Mouse (Mus musculus): Measurements from ENCODE around the gene Purb. TPM values are rescaled to one million over a fixed set of nuclear protein-coding genes. Genes with fewer than 3 reads are reported as not detected.
A peak's percentile ranks its signal among the peaks of the same experiment; 100 is the strongest.
"Not testable (repeated sequence)": the region's sequence is repeated elsewhere in the genome, so short reads cannot be mapped to it uniquely, and the experiment has no call there.

The Purb gene
- polyA plus RNA-seq, 1 experiment from 2014 or later: 23.4 TPM

- Histone ChIP-seq H3K36me3 (ENCODE audit: inconsistent target) (no peaks in the 10 kb centered on the region), H3K27ac (no peak overlapping the region), H3K79me2 (ENCODE audit: inconsistent target) (peaks cover 31% of the 10 kb centered on the region), H3K4me3 (ENCODE audit: inconsistent target) (no peak overlapping the region)
- 88% methylated on average over 5 of the region's 6 CpGs for WGBS (ENCODE audit: missing documents)
These were observed 1.2 kb upstream of the Purb start for GRCm38 (mm10) chr11:6476876-6477275.

GRCm38 (mm10) chr11:6474874-6475731 is 614 bp downstream of the Purb start:
- Histone ChIP-seq H3K27ac (peak overlapping the region; percentile 54), H3K4me3 (ENCODE audit: inconsistent target) (peak overlapping the region; percentile 56)
- under 1% methylated on average over 95 of the region's 109 CpGs for WGBS (ENCODE audit: missing documents)

GRCm38 (mm10) chr11:6474381-6474780 is 1.3 kb downstream of the Purb start:
- WGBS (ENCODE audit: missing documents): 30% methylated on average over 6 of the region's 6 CpGs
- Histone ChIP-seq H3K4me3 (ENCODE audit: inconsistent target) (peak overlapping the region; percentile 56), H3K27ac (peak overlapping the region; percentile 54), H3K79me2 (ENCODE audit: inconsistent target) (peaks cover 56% of the 10 kb centered on the region), H3K36me3 (ENCODE audit: inconsistent target) (no peaks in the 10 kb centered on the region)

More at GRCm38 (mm10) chr11:6474874-6475731, 614 bp downstream of the Purb start:
- no peaks in the 10 kb centered on the region for H3K36me3 ChIP-seq (ENCODE audit: inconsistent target)
- peaks cover 49% of the 10 kb centered on the region for H3K79me2 ChIP-seq (ENCODE audit: inconsistent target)

- peaks cover 79% of the 10 kb centered on the region for H3K79me2 ChIP-seq (ENCODE audit: inconsistent target)
- H3K27ac ChIP-seq: peak overlapping the region; percentile 49
- no peaks in the 10 kb centered on the region for H3K36me3 ChIP-seq (ENCODE audit: inconsistent target)
- H3K4me3 ChIP-seq (ENCODE audit: inconsistent target): peak overlapping the region; percentile 56
These were observed 3.6 kb downstream of the Purb start for GRCm38 (mm10) chr11:6472076-6472475.

- Histone ChIP-seq H3K4me3 (ENCODE audit: inconsistent target) (peak overlapping the region; percentile 56), H3K27ac (peak overlapping the region; percentile 49), H3K79me2 (ENCODE audit: inconsistent target) (peaks cover 85% of the 10 kb centered on the region), H3K36me3 (ENCODE audit: inconsistent target) (no peaks in the 10 kb centered on the region)
- WGBS (ENCODE audit: missing documents): 0% methylated on average over 1 of the region's 1 CpGs
These were observed 4.2 kb downstream of the Purb start for GRCm38 (mm10) chr11:6471493-6471892.

GRCm38 (mm10) chr11:6471054-6471453 is 4.7 kb downstream of the Purb start:
- 80% methylated on average over 2 of the region's 2 CpGs for WGBS (ENCODE audit: missing documents)
- Histone ChIP-seq H3K4me3 (ENCODE audit: inconsistent target) (no peak overlapping the region), H3K27ac (0 out of 2 replicates have a peak overlapping the region, but pooled peaks have one; percentile 49), H3K79me2 (ENCODE audit: inconsistent target) (peaks cover 87% of the 10 kb centered on the region), H3K36me3 (ENCODE audit: inconsistent target) (no peaks in the 10 kb centered on the region)

GRCm38 (mm10) chr11:6468541-6468940 is 7.2 kb downstream of the Purb start:
- no peak overlapping the region for H3K27ac ChIP-seq
- no peak overlapping the region for H3K4me3 ChIP-seq (ENCODE audit: inconsistent target)
- 45% methylated on average over 2 of the region's 2 CpGs for WGBS (ENCODE audit: missing documents)
- peaks cover 72% of the 10 kb centered on the region for H3K79me2 ChIP-seq (ENCODE audit: inconsistent target)
- no peaks in the 10 kb centered on the region for H3K36me3 ChIP-seq (ENCODE audit: inconsistent target)

- WGBS (ENCODE audit: missing documents): 21% methylated on average over 4 of the region's 4 CpGs
- peaks cover 38% of the 10 kb centered on the region for H3K79me2 ChIP-seq (ENCODE audit: inconsistent target)
- H3K4me3 ChIP-seq (ENCODE audit: inconsistent target): no peak overlapping the region
- no peaks in the 10 kb centered on the region for H3K36me3 ChIP-seq (ENCODE audit: inconsistent target)
- no peak overlapping the region for H3K27ac ChIP-seq
These were observed 10.6 kb downstream of the Purb start for GRCm38 (mm10) chr11:6465122-6465521.

- WGBS (ENCODE audit: missing documents): 86% methylated on average over 4 of the region's 6 CpGs
- H3K4me3 ChIP-seq (ENCODE audit: inconsistent target): no peak overlapping the region
- peak overlapping the region; percentile 59 for H3K27ac ChIP-seq
- peaks cover 20% of the 10 kb centered on the region for H3K79me2 ChIP-seq (ENCODE audit: inconsistent target)
- no peaks in the 10 kb centered on the region for H3K36me3 ChIP-seq (ENCODE audit: inconsistent target)
These were observed 12.4 kb downstream of the Purb start for GRCm38 (mm10) chr11:6463159-6463837.

- Histone ChIP-seq H3K27ac (peak overlapping the region; percentile 73), H3K4me3 (ENCODE audit: inconsistent target) (no peak overlapping the region), H3K36me3 (ENCODE audit: inconsistent target) (no peaks in the 10 kb centered on the region), H3K79me2 (ENCODE audit: inconsistent target) (no peaks in the 10 kb centered on the region)
- WGBS (ENCODE audit: missing documents): 44% methylated on average over 6 of the region's 6 CpGs
These were observed 19.6 kb downstream of the Purb start for GRCm38 (mm10) chr11:6456083-6456482.

GRCm38 (mm10) chr11:6448155-6448554 is 27.6 kb downstream of the Purb start:
- H3K36me3 ChIP-seq (ENCODE audit: inconsistent target); H3K4me3 ChIP-seq (ENCODE audit: inconsistent target); H3K27ac ChIP-seq; H3K79me2 ChIP-seq (ENCODE audit: inconsistent target): not testable (repeated sequence)
- WGBS (ENCODE audit: missing documents): 93% methylated on average over 5 of the region's 5 CpGs

- Histone ChIP-seq H3K27ac (no peak overlapping the region), H3K4me3 (ENCODE audit: inconsistent target) (no peak overlapping the region), H3K79me2 (ENCODE audit: inconsistent target) (peaks cover 13% of the 10 kb centered on the region), H3K36me3 (ENCODE audit: inconsistent target) (no peaks in the 10 kb centered on the region)
- 89% methylated on average over 3 of the region's 4 CpGs for WGBS (ENCODE audit: missing documents)
These were observed 28.2 kb downstream of the Purb start for GRCm38 (mm10) chr11:6447493-6447892.

GRCm38 (mm10) chr11:6445951-6446350 is 29.8 kb downstream of the Purb start:
- H3K36me3 ChIP-seq (ENCODE audit: inconsistent target): no peaks in the 10 kb centered on the region
- peaks cover 28% of the 10 kb centered on the region for H3K79me2 ChIP-seq (ENCODE audit: inconsistent target)
- H3K27ac ChIP-seq: no peak overlapping the region
- 90% methylated on average over 7 of the region's 7 CpGs for WGBS (ENCODE audit: missing documents)
- H3K4me3 ChIP-seq (ENCODE audit: inconsistent target): no peak overlapping the region

- 86% methylated on average over 4 of the region's 4 CpGs for WGBS (ENCODE audit: missing documents)
- peaks cover 33% of the 10 kb centered on the region for H3K79me2 ChIP-seq (ENCODE audit: inconsistent target)
- H3K36me3 ChIP-seq (ENCODE audit: inconsistent target): no peaks in the 10 kb centered on the region
- no peak overlapping the region for H3K27ac ChIP-seq
- H3K4me3 ChIP-seq (ENCODE audit: inconsistent target): no peak overlapping the region
These were observed 30.3 kb downstream of the Purb start for GRCm38 (mm10) chr11:6445441-6445840.
